ENCODE assay signal across 9 mouse cellular contexts in the genomic region with DNA sequence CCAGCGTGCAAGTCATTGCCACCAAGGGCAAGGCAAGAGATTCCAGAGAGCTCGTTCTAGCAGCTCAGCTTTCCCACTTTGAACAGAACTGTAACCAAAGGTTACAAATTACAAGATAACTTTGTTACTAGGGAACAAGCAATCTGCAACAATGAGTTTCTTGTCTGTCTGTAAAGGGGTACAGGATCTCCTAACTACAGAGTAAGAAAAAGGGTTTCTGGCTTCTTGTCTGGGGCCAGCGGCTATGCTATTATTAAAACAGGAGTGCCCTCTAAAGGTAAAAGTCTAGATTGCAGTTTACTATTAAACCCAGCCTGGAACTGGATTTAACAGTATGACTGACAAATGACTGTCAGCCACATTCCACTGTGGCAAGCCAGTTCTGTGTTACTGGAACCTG. TPM values are rescaled to one million over a fixed set of nuclear protein-coding genes. Genes with fewer than 3 reads are reported as not detected.
DNase-seq lines count a peak whose midpoint lies in the region; ATAC-seq lines count a peak whose summit lies in the region.
"Had no signal": no experiment of that assay in that cellular context is flagged by ENCODE, and none has a peak within 500 bp of the region (broad histone marks: within the 10 kb centered on the region; RNA-seq: fewer than 3 reads in every experiment).

No protein-coding gene starts in this region.

- peak; percentile 89 for ATAC-seq in frontal cortex, adult (ENCODE audit: low TSS enrichment)
- ATAC-seq in hindbrain, embryonic 13.5 days (ENCODE audit: low FRiP score) = 0 out of 2 replicates have a peak, but pooled peaks have one; percentile 29

- 32% methylated on average over 3 of the region's 3 CpGs for WGBS in hindbrain, embryonic 13.5 days

- no peaks in the 10 kb centered on the region for H3K9me3 ChIP-seq in hindbrain, embryonic 13.5 days
- H3K9me3 ChIP-seq: stomach, embryonic 15.5 days had no signal

- H3K27me3 ChIP-seq in hindbrain, embryonic 13.5 days = 0 out of 2 replicates have a peak, but pooled peaks cover 4% of the 10 kb centered on the region
- H3K27me3 ChIP-seq: stomach, embryonic 15.5 days had no signal

- no peaks in the 10 kb centered on the region for H3K4me1 ChIP-seq in hindbrain, embryonic 13.5 days (replicated peaks)
- H3K4me1 ChIP-seq: stomach, embryonic 15.5 days had no signal

- H3K36me3 ChIP-seq in hindbrain, embryonic 13.5 days = no peaks in the 10 kb centered on the region
- H3K36me3 ChIP-seq: stomach, embryonic 15.5 days had no signal

- H3K4me3 ChIP-seq in hindbrain, embryonic 13.5 days = no peak overlapping the region
- H3K4me3 ChIP-seq: stomach, embryonic 15.5 days had no signal

- H3K9ac ChIP-seq in hindbrain, embryonic 13.5 days = no peak overlapping the region; the same call in 1 of the 2 replicates
- H3K9ac ChIP-seq: stomach, embryonic 15.5 days had no signal

- DNase-seq in frontal cortex, postnatal 14 days (ENCODE audit: low spot score in 2 of 2) = no peak
- peak; percentile 53 for DNase-seq in thymus, postnatal 0 days (ENCODE audit: low spot score)
- no peak for DNase-seq in thymus, postnatal 14 days
- peak; percentile 24 for DNase-seq in naive thymus-derived CD4-positive, alpha-beta T cell, adult 2 months (ENCODE audit: low read depth)
- no peak for DNase-seq in thymus, postnatal 36 days
- DNase-seq in adrenal gland, adult 2 months = no peak

- no peak overlapping the region for H3K4me2 ChIP-seq in hindbrain, embryonic 13.5 days
- H3K4me2 ChIP-seq: stomach, embryonic 15.5 days had no signal

- no peak overlapping the region for H3K27ac ChIP-seq in hindbrain, embryonic 13.5 days
- H3K27ac ChIP-seq: stomach, embryonic 15.5 days had no signal

RNA-seq across cellular contexts. Expression of a gene that starts 36.5 kb away (rescaled TPM):
- polyA plus RNA-seq in thymus, postnatal 0 days (2015; fragmentation: Nextera tagmentation; extraction: Ambion mirVana) = 70.9 and 76.0 TPM in 2 replicates
- polyA plus RNA-seq in hindbrain, embryonic 13.5 days (2015; fragmentation: Nextera tagmentation; extraction: Ambion mirVana) = 11.0 and 15.2 TPM in 2 replicates
- 1 to 10 TPM; 1.2 to 2.1 TPM for total RNA-seq in adrenal gland, adult 2 months (2021)
- 0.20 TPM in 1 of 2 replicates, not detected in the other for polyA plus RNA-seq in adrenal gland, adult 2 months (2012; rRNA removed)

Comparison
In these comparisons a context has a peak if more than half of its experiments do, and no peak if none do; other contexts are left out.
1. DNase-seq: peak in thymus, postnatal 0 days (single experiment) and naive thymus-derived CD4-positive, alpha-beta T cell, adult 2 months (single experiment); none in frontal cortex, postnatal 14 days (0 of 2), thymus, postnatal 14 days (single experiment), thymus, postnatal 36 days (0 of 2) and adrenal gland, adult 2 months (single experiment).